Mouse (Mus musculus): ENCODE measurements around the gene Kif4. TPM values are rescaled to one million over a fixed set of nuclear protein-coding genes. Genes with fewer than 3 reads are reported as not detected.
A peak's percentile ranks its signal among the peaks of the same experiment; 100 is the strongest.

Gene Kif4
- total RNA-seq, 2 experiments from 2014 or later: 1.9 to 3.5 TPM

DNA sequence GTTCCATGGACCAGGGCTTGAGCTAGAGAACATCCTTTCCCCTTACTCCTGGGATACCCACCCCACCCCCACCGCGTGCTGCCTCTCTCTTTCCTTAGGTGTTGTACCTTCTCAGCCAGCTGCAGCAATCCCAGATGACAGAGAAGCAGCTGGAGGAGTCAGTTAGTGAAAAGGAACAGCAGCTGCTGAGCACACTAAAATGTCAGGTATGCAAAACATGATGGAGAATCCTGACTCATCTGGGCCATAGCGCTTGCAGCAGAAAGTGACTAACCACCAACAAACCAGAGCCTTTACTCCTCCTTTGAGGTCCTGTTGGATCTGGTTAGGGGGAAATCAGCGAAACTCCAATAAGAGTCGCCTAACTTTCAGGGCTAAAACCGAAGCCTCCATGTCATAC, 90.6 kb downstream of the Kif4 start:
- no peak for DNase-seq
- intact Hi-C loops (cut with DNase I): no loop called here

GRCm38 (mm10) chrX:100728947-100729346, 103.4 kb downstream of the Kif4 start:
- DNase-seq: peak; percentile 50 to 61
- intact Hi-C loops (cut with DNase I): no loop called here

DNA sequence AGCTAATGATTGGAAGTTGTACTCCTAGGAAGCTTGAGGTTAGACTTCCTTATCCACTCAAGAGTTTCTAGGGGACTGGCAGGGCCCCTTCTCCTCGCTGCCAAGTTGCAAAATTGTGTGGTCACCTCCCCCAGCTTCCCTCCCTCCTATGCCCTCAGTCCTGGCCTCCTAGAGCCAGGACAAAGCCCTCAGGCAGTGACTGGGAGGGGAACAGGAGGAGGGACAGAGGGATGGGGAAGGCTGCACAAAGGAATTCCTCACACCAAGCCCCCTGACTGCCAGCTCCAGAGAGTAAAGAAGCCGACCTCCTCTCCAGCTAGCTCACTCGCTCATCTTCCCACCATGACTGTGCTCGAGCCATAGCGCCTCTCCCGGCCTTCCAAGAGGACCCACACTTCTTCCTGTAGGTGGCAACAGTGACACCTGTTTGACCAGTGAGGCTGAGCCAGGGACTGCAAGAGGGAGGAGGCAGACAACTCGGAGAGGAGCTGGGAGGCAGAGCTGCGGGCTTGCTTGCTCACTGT, 104.2 kb downstream of the Kif4 start, which contains the start of gene Gdpd2:
TSS of gene Gdpd2 (plus strand) at position 209 of the 524 bp plus-strand sequence.
- intact Hi-C loops (cut with DNase I): loop anchor here (5.0 to 10.0 kb wide), 2 partner anchors 55 to 107 kb away; no protein-coding TSS in a partner anchor
- DNase-seq: peak; percentile 9 to 26

DNA sequence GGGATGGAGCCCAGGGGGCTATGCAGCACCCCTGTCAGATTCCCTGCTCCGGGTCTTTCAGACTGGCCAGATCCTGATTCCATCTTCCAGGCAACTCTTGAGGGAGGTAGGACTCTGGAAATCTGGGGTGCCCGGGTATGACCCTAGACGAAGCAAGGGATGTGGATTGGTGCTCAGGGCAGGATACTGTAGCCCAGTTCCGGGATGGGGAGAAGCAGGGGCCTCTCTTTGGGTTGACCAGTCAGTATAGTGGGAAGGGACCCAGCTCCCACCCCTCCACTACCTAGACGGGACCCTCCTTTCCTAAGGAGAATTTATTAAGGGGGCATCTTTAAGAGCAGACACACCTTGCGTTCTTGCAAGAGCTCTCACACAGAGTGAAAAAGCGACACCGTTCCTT, 104.7 kb downstream of the Kif4 start:
- DNase-seq: no peak
- intact Hi-C loops (cut with DNase I): loop anchor here (5.0 to 10.0 kb wide), 2 partner anchors 55 to 108 kb away; no protein-coding TSS in a partner anchor

GRCm38 (mm10) chrX:100734359-100734758, 108.8 kb downstream of the Kif4 start:
- intact Hi-C loops (cut with DNase I): loop anchor here (5.0 to 10.0 kb wide), 2 partner anchors 60 to 112 kb away; no protein-coding TSS in a partner anchor
- DNase-seq: no peak

DNA sequence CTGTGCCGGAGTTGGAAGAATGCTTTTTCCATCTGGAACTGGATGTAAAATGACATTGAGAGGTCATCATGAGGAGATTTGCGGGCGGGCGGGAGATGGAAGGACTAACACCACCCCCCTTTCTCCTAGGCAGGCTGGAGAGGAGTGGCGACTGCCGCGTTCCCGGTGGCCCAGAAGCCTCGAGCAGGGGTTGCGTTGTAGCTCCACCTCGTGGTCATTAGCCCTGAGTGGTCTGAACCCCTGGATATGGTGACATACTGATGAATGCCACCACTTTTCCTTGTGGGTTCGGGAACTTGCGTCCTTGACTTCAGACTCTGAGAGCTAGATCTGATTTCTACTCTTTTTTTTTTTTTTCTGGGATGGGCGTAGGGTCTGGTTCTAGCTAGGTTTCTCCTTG, 113.4 kb downstream of the Kif4 start:
- DNase-seq: peak; percentile 68 to 73
- intact Hi-C loops (cut with DNase I): loop anchor here (10.0 kb wide), 1 partner anchor 64 kb away; no protein-coding TSS in a partner anchor

DNA sequence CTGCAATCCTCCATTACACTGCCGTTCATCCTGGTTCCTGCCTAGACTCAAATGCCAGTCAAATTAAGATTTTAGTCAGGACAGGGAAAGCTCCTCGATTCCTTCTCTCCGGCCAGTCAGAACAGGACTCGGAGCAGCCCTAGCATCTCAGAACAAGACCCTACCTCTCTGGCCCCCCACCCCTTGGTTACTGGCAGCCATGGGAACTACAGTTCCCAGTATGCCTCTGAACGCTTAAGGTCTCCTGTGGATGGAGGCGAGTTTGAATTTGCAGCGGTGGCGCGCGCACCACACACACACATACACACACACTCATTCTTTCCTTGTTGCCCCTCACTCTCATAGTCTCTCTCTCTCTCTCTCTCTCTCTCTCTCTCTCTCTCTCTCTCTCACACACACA, 113.9 kb downstream of the Kif4 start:
- intact Hi-C loops (cut with DNase I): loop anchor here (10.0 kb wide), 1 partner anchor 65 kb away; no protein-coding TSS in a partner anchor
- DNase-seq: no peak

- peak; percentile 14 to 37 for DNase-seq
- intact Hi-C loops (cut with DNase I): no loop called here
Measured at GRCm38 (mm10) chrX:100740785-100741184, 115.2 kb downstream of the Kif4 start.

DNA sequence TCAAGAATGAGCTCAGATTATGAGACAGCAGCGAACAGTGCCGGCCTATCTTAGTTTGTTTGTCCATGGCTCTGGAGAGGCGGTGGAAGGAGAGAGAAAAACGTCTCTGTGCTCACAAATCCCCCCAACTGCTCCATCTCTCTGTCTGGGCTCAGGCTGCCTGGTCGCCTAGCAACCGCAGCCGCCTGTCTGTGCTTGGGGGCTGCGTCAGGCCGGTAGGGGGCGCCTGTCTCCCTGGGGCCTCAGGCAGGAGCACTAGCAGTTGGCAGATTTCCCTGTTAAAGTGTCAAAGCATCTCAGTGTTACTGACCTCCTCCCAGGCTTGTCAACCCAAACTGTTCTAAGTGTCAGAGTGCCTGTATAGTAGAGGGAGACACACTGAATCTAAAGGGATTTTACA, 116.4 kb downstream of the Kif4 start:
- peak; percentile 64 to 78 for DNase-seq
- intact Hi-C loops (cut with DNase I): no loop called here

DNA sequence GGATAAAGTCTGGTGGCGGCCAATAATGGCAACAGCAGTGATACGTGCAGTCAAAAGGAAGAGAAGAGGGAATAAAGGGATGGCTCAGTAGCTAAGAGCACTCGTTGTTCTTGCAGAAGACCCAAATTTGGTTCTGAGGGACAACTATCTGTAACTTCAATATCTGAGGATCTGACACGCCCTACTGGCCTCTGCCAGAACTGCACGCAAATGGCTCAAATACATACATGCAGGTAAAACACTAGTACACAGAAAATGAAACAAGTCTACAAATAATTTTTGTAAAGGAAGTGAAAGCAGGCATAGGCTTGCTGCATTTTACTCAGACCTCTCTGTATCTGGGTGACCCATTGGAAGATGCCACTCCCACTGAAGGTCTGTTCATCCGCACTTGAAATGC, 140.3 kb downstream of the Kif4 start:
- intact Hi-C loops (cut with DNase I): no loop called here
- DNase-seq: no peak

- DNase-seq: peak; percentile 9 to 22
- intact Hi-C loops (cut with DNase I): no loop called here
Measured at GRCm38 (mm10) chrX:100767181-100767884, 141.8 kb downstream of the Kif4 start, which contains the start of gene Dlg3. Gene Dlg3 (plus strand): TSS chrX:100767722.

GRCm38 (mm10) chrX:100767885-100768626, 142.5 kb downstream of the Kif4 start:
- intact Hi-C loops (cut with DNase I): no loop called here
- DNase-seq: no peak

DNA sequence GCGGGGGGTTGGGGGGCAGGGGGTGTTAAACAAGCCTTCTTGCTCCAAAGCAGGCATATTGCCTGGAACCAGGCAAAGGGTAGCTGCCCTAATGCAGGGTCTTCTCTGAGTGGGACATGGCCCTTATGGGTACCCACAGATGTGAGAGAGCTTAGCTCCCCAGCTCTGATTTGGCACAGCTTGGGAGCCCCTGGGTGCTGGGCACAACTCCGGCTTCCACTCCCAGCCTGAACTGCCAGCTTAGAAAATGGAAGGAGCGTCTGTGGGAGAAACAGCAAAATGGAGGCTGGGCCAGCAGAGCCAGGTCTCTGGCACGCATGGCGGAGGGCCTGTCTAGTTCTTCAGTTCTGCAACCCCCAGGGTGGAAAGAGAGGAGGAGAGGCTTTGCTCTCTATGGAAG, 143.7 kb downstream of the Kif4 start:
- intact Hi-C loops (cut with DNase I): no loop called here
- no peak for DNase-seq

GRCm38 (mm10) chrX:100774341-100774811, 148.8 kb downstream of the Kif4 start:
- peak; percentile 69 to 73 for DNase-seq
- intact Hi-C loops (cut with DNase I): loop anchor here (10.0 kb wide), 2 partner anchors 170 to 350 kb away; no protein-coding TSS in a partner anchor

GRCm38 (mm10) chrX:100775405-100775804, 149.9 kb downstream of the Kif4 start:
- intact Hi-C loops (cut with DNase I): loop anchor here (10.0 kb wide), 2 partner anchors 169 to 349 kb away; no protein-coding TSS in a partner anchor
- DNase-seq: no peak

- intact Hi-C loops (cut with DNase I): loop anchor here (10.0 kb wide), 2 partner anchors 168 to 348 kb away; no protein-coding TSS in a partner anchor
Measured at GRCm38 (mm10) chrX:100776494-100776893, 151.0 kb downstream of the Kif4 start.

More at GRCm38 (mm10) chrX:100776494-100776893, 151.0 kb downstream of the Kif4 start:
- peak; percentile 55 for DNase-seq

Other genes starting within 250 kb of the Kif4 start
- gene Otud6a, start 196.7 kb upstream of the Kif4 start, total RNA-seq (2021): not detected
- gene Awat2, start 183.0 kb upstream of the Kif4 start, total RNA-seq (2021): under 1 TPM in 1 of 2 experiments, not detected in 1; 0.19 TPM
- 10 to 100 TPM; 38.0 to 41.0 TPM for gene Igbp1, start 131.4 kb upstream of the Kif4 start, total RNA-seq (2021)
- gene Dgat2l6, start 100.9 kb upstream of the Kif4 start, total RNA-seq (2021): not detected
- not detected for gene Awat1, start 53.5 kb upstream of the Kif4 start, total RNA-seq (2021)
- not detected for gene P2ry4, start 30.9 kb upstream of the Kif4 start, total RNA-seq (2021)
- not detected for gene Arr3, start 20.2 kb upstream of the Kif4 start, total RNA-seq (2021)
- 10 to 100 TPM; 29.1 to 31.6 TPM for gene Pdzd11, start 831 bp downstream of the Kif4 start, total RNA-seq (2021)
- under 1 TPM; 0.46 to 0.81 TPM for gene Gdpd2, start 104.1 kb downstream of the Kif4 start, total RNA-seq (2021)
- gene Dlg3, start 142.0 kb downstream of the Kif4 start, total RNA-seq (2021): 1 to 10 TPM; 3.1 to 4.8 TPM

All from heart, postnatal 14 days (tissue).